Mouse (Mus musculus): ENCODE data around the gene Edf1. TPM values are rescaled to one million over a fixed set of nuclear protein-coding genes. Genes with fewer than 3 reads are reported as not detected.

Gene Edf1
- total RNA-seq, 2 experiments from 2014 or later = 181 to 191 TPM

DNA sequence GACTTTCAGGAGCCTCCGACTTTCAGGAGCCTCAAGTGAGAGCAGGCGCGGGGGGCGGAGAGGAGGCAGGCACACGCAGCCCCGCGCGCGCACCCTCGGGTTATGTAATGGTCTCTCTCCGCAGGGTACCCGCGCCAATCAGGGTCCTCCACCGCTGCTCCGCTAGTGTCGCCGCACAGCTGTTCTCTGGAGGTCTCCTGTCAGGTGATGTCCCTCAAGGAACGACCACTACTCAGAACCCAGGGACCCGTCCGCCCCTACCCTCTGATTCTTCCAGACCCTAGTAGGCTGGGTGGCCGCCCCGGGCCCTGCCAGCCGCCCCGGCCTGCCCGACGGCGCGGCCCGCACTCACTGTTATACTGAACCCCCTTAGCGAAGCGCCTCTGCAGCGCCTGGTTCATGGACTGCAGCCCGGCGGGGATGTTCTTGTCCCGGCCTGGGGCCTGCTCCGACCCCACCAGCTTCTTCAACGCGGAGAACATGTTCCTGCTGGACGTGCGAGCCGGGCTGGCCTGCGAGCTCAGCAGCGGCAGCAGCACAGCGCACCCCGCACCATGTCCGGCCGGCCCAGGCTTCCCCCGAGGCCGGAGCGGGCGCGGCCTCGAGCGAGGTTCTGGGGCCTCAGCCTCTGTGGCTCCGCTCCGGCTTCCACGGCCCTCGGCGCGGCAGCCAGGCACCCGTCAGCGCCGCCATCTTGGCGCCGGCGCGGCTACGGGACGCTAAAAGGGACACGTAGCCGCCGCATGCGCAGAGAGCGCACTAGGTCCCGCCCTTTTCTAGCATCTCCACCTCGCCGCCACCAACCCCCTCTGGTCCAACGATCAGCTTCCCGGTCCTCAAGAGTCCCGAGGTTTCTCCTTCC, 50.3 kb downstream of the Edf1 start, which contains the start of gene Rabl6:
Rabl6 (minus strand) TSS at position 761 of the 862 bp plus-strand sequence.
- peak; percentile 85 to 94 for DNase-seq (ENCODE audit: extremely low spot score in 1 of 2, low spot score in 2 of 2)
- intact Hi-C loops (cut with DNase I) = no loop called here

DNA sequence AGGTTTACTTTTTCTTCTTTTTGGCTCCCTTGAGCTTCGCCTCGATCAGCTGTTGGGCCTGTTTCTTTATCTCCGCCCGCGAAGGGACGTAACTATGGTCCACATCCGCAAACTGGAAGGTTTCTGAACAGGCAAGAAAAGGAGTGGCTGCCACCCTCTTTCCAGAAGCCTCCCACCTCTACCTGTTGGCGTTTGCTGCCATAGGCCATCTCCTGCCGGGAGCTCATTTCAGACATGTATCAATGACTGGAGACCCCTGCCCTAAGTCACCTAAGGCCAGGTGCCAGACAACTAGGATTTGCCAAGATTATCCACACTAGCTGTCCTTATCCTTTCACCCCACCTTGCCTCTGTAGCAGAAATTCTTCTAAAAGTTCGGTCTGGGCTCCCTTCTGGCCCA, 51.0 kb downstream of the Edf1 start:
- intact Hi-C loops (cut with DNase I) = no loop called here

More for the DNA sequence above, 51.0 kb downstream of the Edf1 start:
- no peak for DNase-seq (ENCODE audit: extremely low spot score in 1 of 2, low spot score in 2 of 2)

Other genes with a start within 250 kb of the Edf1 start
- 100 to 1,000 TPM; 386 to 400 TPM for gene Grin1, start 238.7 kb upstream of the Edf1 start, total RNA-seq (2021)
- gene Man1b1, start 225.5 kb upstream of the Edf1 start, total RNA-seq (2021) = 10 to 100 TPM; 57.6 to 64.0 TPM
- 10 to 100 TPM; 24.7 to 28.5 TPM for gene Dpp7, start 201.5 kb upstream of the Edf1 start, total RNA-seq (2021)
- 10 to 100 TPM in 1 of 2 experiments, 1 to 10 TPM in 1; 6.3 to 12.1 TPM for gene Uap1l1, start 192.2 kb upstream of the Edf1 start, total RNA-seq (2021)
- 1 to 10 TPM; 9.6 to 9.9 TPM for gene Sapcd2, start 185.5 kb upstream of the Edf1 start, total RNA-seq (2021)
- 10 to 100 TPM; 12.2 to 15.6 TPM for gene Entpd2, start 162.0 kb upstream of the Edf1 start, total RNA-seq (2021)
- gene Npdc1, start 158.5 kb upstream of the Edf1 start, total RNA-seq (2021) = 100 to 1,000 TPM; 401 to 408 TPM
- under 1 TPM; 0.22 to 0.41 TPM for gene Fut7, start 134.6 kb upstream of the Edf1 start, total RNA-seq (2021)
- gene Abca2, start 129.1 kb upstream of the Edf1 start, total RNA-seq (2021) = 100 to 1,000 TPM; 113 to 121 TPM
- under 1 TPM in 1 of 2 experiments, not detected in 1; 0.87 TPM for gene Clic3, start 101.0 kb upstream of the Edf1 start, total RNA-seq (2021)
- 10 to 100 TPM; 72.0 to 79.5 TPM for gene Paxx, start 96.8 kb upstream of the Edf1 start, total RNA-seq (2021)
- gene Ptgds, start 87.8 kb upstream of the Edf1 start, total RNA-seq (2021) = 1,000 to 10,000 TPM; 1,004 to 1,053 TPM
- not detected for gene Lcn12, start 63.9 kb upstream of the Edf1 start, total RNA-seq (2021)
- 100 to 1,000 TPM; 127 TPM for gene Fbxw5, start 57.1 kb upstream of the Edf1 start, total RNA-seq (2021)
- 1 to 10 TPM; 1.2 to 2.3 TPM for gene C8g, start 56.1 kb upstream of the Edf1 start, total RNA-seq (2021)
- 1 to 10 TPM; 7.8 to 8.6 TPM for gene Traf2, start 10.9 kb upstream of the Edf1 start, total RNA-seq (2021)
- gene Mamdc4, start 17.0 kb downstream of the Edf1 start, total RNA-seq (2021) = 1 to 10 TPM; 1.7 to 2.2 TPM
- gene Phpt1, start 17.4 kb downstream of the Edf1 start, total RNA-seq (2021) = 100 to 1,000 TPM; 103 to 105 TPM
- 100 to 1,000 TPM; 104 to 108 TPM for gene Ajm1, start 23.9 kb downstream of the Edf1 start, total RNA-seq (2021)
- 10 to 100 TPM; 81.8 to 96.7 TPM for gene Rabl6, start 50.7 kb downstream of the Edf1 start, total RNA-seq (2021)
- not detected for gene Ccdc183, start 59.8 kb downstream of the Edf1 start, total RNA-seq (2021)
- 10 to 100 TPM; 20.5 to 24.5 TPM for gene Tmem141, start 64.2 kb downstream of the Edf1 start, total RNA-seq (2021)
- under 1 TPM; 0.69 to 0.99 TPM for gene Fcna, start 70.2 kb downstream of the Edf1 start, total RNA-seq (2021)
- gene Lcn8, start 95.3 kb downstream of the Edf1 start, total RNA-seq (2021) = not detected
- gene Lcn5, start 100.1 kb downstream of the Edf1 start, total RNA-seq (2021) = not detected
- gene Lcn6, start 118.9 kb downstream of the Edf1 start, total RNA-seq (2021) = not detected
- not detected for gene Lcn10, start 124.9 kb downstream of the Edf1 start, total RNA-seq (2021)
- not detected for gene Obp2a, start 142.2 kb downstream of the Edf1 start, total RNA-seq (2021)
- 10 to 100 TPM; 80.8 to 95.4 TPM for gene Bmyc, start 148.9 kb downstream of the Edf1 start, total RNA-seq (2021)
- gene Obp2b, start 179.2 kb downstream of the Edf1 start, total RNA-seq (2021) = not detected
- gene Lcn3, start 207.7 kb downstream of the Edf1 start, total RNA-seq (2021) = not detected
- gene Lcn11, start 219.2 kb downstream of the Edf1 start, total RNA-seq (2021) = not detected
- not detected for gene Gm13539, start 224.4 kb downstream of the Edf1 start, total RNA-seq (2021)

All from left cerebral cortex, postnatal 10 days (tissue).